Mouse (Mus musculus): ENCODE measurements around the gene Kirrel3.

Gene Kirrel3

GRCm38 (mm10) chr9:34825089-34825400, 339.4 kb downstream of the Kirrel3 start:
- DNase-seq (ENCODE audit: low spot score in 2 of 2), result no peak

- no peak for DNase-seq (ENCODE audit: low spot score in 2 of 2)
Observed at GRCm38 (mm10) chr9:34825402-34826008, 339.8 kb downstream of the Kirrel3 start.

GRCm38 (mm10) chr9:34830696-34831095, 345.0 kb downstream of the Kirrel3 start:
- DNase-seq (ENCODE audit: low spot score in 2 of 2), result no peak

GRCm38 (mm10) chr9:34836801-34837200, 351.1 kb downstream of the Kirrel3 start:
- DNase-seq (ENCODE audit: low spot score in 2 of 2), result no peak

GRCm38 (mm10) chr9:34837700-34838462, 352.2 kb downstream of the Kirrel3 start:
- DNase-seq (ENCODE audit: low spot score in 2 of 2), result no peak

- DNase-seq (ENCODE audit: low spot score in 2 of 2), result no peak
Observed at GRCm38 (mm10) chr9:34843275-34843965, 357.7 kb downstream of the Kirrel3 start.

- DNase-seq (ENCODE audit: low spot score in 2 of 2), result no peak
Observed at GRCm38 (mm10) chr9:34846440-34846839, 360.7 kb downstream of the Kirrel3 start.

GRCm38 (mm10) chr9:34847664-34848063, 362.0 kb downstream of the Kirrel3 start:
- DNase-seq (ENCODE audit: low spot score in 2 of 2), result no peak

- no peak for DNase-seq (ENCODE audit: low spot score in 2 of 2)
Observed at GRCm38 (mm10) chr9:34851136-34851535, 365.4 kb downstream of the Kirrel3 start.

GRCm38 (mm10) chr9:34857575-34857974, 371.9 kb downstream of the Kirrel3 start:
- no peak for DNase-seq (ENCODE audit: low spot score in 2 of 2)

- DNase-seq (ENCODE audit: low spot score in 2 of 2), result no peak
Observed at GRCm38 (mm10) chr9:34858071-34858470, 372.4 kb downstream of the Kirrel3 start.

GRCm38 (mm10) chr9:34860934-34861333, 375.2 kb downstream of the Kirrel3 start:
- no peak for DNase-seq (ENCODE audit: low spot score in 2 of 2)

- no peak for DNase-seq (ENCODE audit: low spot score in 2 of 2)
Observed at GRCm38 (mm10) chr9:34861775-34862174, 376.1 kb downstream of the Kirrel3 start.

GRCm38 (mm10) chr9:34865606-34866005, 379.9 kb downstream of the Kirrel3 start:
- DNase-seq (ENCODE audit: low spot score in 2 of 2), result no peak

GRCm38 (mm10) chr9:34871316-34871966, 385.7 kb downstream of the Kirrel3 start:
- DNase-seq (ENCODE audit: low spot score in 2 of 2), result no peak

- DNase-seq (ENCODE audit: low spot score in 2 of 2), result no peak
Observed at GRCm38 (mm10) chr9:34875238-34875637, 389.5 kb downstream of the Kirrel3 start.

GRCm38 (mm10) chr9:34877186-34877585, 391.5 kb downstream of the Kirrel3 start:
- no peak for DNase-seq (ENCODE audit: low spot score in 2 of 2)

GRCm38 (mm10) chr9:34877799-34878198, 392.1 kb downstream of the Kirrel3 start:
- DNase-seq (ENCODE audit: low spot score in 2 of 2), result no peak

GRCm38 (mm10) chr9:34881750-34882149, 396.1 kb downstream of the Kirrel3 start:
- no peak for DNase-seq (ENCODE audit: low spot score in 2 of 2)

- no peak for DNase-seq (ENCODE audit: low spot score in 2 of 2)
Observed at GRCm38 (mm10) chr9:34882211-34882610, 396.5 kb downstream of the Kirrel3 start.

GRCm38 (mm10) chr9:34883122-34883521, 397.4 kb downstream of the Kirrel3 start:
- DNase-seq (ENCODE audit: low spot score in 2 of 2), result no peak

GRCm38 (mm10) chr9:34884325-34884724, 398.6 kb downstream of the Kirrel3 start:
- DNase-seq (ENCODE audit: low spot score in 2 of 2), result no peak
